Mouse (Mus musculus): ENCODE data around the gene AB124611. TPM values are rescaled to one million over a fixed set of nuclear protein-coding genes. Genes with fewer than 3 reads are reported as not detected.
A peak's percentile ranks its signal among the peaks of the same experiment; 100 is the strongest.

Gene AB124611
- polyA plus RNA-seq, 1 experiment from 2014 or later = 3.1 TPM

GRCm38 (mm10) chr9:21574012-21574801, 48.2 kb downstream of the AB124611 start:
- 88% methylated on average over 8 of the region's 8 CpGs for WGBS (ENCODE audit: insufficient replicate concordance)

GRCm38 (mm10) chr9:21575253-21575652, 49.3 kb downstream of the AB124611 start:
- 88% methylated on average over 10 of the region's 10 CpGs for WGBS (ENCODE audit: insufficient replicate concordance)
- Histone ChIP-seq H3K4me1 (no peaks in the 10 kb centered on the region), H3K27ac (no peak overlapping the region), H3K9me3 (replicated peaks) (no peaks in the 10 kb centered on the region), H3K9ac (no peak overlapping the region), H3K27me3 (replicated peaks) (no peaks in the 10 kb centered on the region), H3K4me2 (no peak overlapping the region), H3K4me3 (no peak overlapping the region), H3K36me3 (peaks cover 96% of the 10 kb centered on the region)
- ATAC-seq = no peak

More at GRCm38 (mm10) chr9:21574012-21574801, 48.2 kb downstream of the AB124611 start:
- no peak overlapping the region for H3K9ac ChIP-seq
- H3K4me2 ChIP-seq = no peak overlapping the region
- no peaks in the 10 kb centered on the region for H3K4me1 ChIP-seq
- H3K4me3 ChIP-seq = no peak overlapping the region
- H3K36me3 ChIP-seq = peaks cover 96% of the 10 kb centered on the region
- ATAC-seq = no peak
- H3K9me3 ChIP-seq (replicated peaks) = no peaks in the 10 kb centered on the region
- H3K27ac ChIP-seq = no peak overlapping the region
- no peaks in the 10 kb centered on the region for H3K27me3 ChIP-seq (replicated peaks)

GRCm38 (mm10) chr9:21576286-21576685, 50.3 kb downstream of the AB124611 start:
- ATAC-seq = no peak
- H3K9me3 ChIP-seq (replicated peaks) = no peaks in the 10 kb centered on the region
- H3K27me3 ChIP-seq (replicated peaks) = no peaks in the 10 kb centered on the region
- peaks cover 96% of the 10 kb centered on the region for H3K36me3 ChIP-seq
- no peak overlapping the region for H3K9ac ChIP-seq
- no peaks in the 10 kb centered on the region for H3K4me1 ChIP-seq
- no peak overlapping the region for H3K4me3 ChIP-seq
- no peak overlapping the region for H3K4me2 ChIP-seq
- 80% methylated on average over 1 of the region's 1 CpGs for WGBS (ENCODE audit: insufficient replicate concordance)
- H3K27ac ChIP-seq = no peak overlapping the region

- Histone ChIP-seq H3K9me3 (replicated peaks) (no peaks in the 10 kb centered on the region), H3K36me3 (peaks cover 96% of the 10 kb centered on the region), H3K4me2 (no peak overlapping the region), H3K4me3 (no peak overlapping the region), H3K9ac (no peak overlapping the region), H3K27me3 (replicated peaks) (no peaks in the 10 kb centered on the region), H3K4me1 (no peaks in the 10 kb centered on the region), H3K27ac (no peak overlapping the region)
- WGBS (ENCODE audit: insufficient replicate concordance) = 73% methylated on average over 3 of the region's 3 CpGs
- ATAC-seq = no peak
Observed at GRCm38 (mm10) chr9:21578226-21578625, 52.2 kb downstream of the AB124611 start.

GRCm38 (mm10) chr9:21585401-21585800, 59.4 kb downstream of the AB124611 start:
- no peak overlapping the region for H3K4me2 ChIP-seq
- H3K9ac ChIP-seq = no peak overlapping the region
- WGBS (ENCODE audit: insufficient replicate concordance) = 87% methylated on average over 1 of the region's 1 CpGs
- H3K4me1 ChIP-seq = no peaks in the 10 kb centered on the region
- no peak overlapping the region for H3K4me3 ChIP-seq
- no peaks in the 10 kb centered on the region for H3K27me3 ChIP-seq (replicated peaks)
- H3K27ac ChIP-seq = no peak overlapping the region
- peaks cover 98% of the 10 kb centered on the region for H3K36me3 ChIP-seq
- H3K9me3 ChIP-seq (replicated peaks) = no peaks in the 10 kb centered on the region
- no peak for ATAC-seq

GRCm38 (mm10) chr9:21587678-21588349, 61.8 kb downstream of the AB124611 start:
- no peak for ATAC-seq
- Histone ChIP-seq H3K27me3 (replicated peaks) (no peaks in the 10 kb centered on the region), H3K9me3 (replicated peaks) (no peaks in the 10 kb centered on the region)

GRCm38 (mm10) chr9:21588350-21588749, 62.4 kb downstream of the AB124611 start:
- H3K36me3 ChIP-seq = peaks cover 68% of the 10 kb centered on the region
- 84% methylated on average over 8 of the region's 8 CpGs for WGBS (ENCODE audit: insufficient replicate concordance)

More at GRCm38 (mm10) chr9:21587678-21588349, 61.8 kb downstream of the AB124611 start:
- Histone ChIP-seq H3K9ac (no peak overlapping the region), H3K4me2 (no peak overlapping the region), H3K27ac (no peak overlapping the region), H3K36me3 (peaks cover 73% of the 10 kb centered on the region), H3K4me3 (no peak overlapping the region), H3K4me1 (peaks cover 12% of the 10 kb centered on the region)
- WGBS (ENCODE audit: insufficient replicate concordance) = 86% methylated on average over 23 of the region's 23 CpGs

GRCm38 (mm10) chr9:21589538-21589937, 63.6 kb downstream of the AB124611 start:
- Histone ChIP-seq H3K9me3 (replicated peaks) (no peaks in the 10 kb centered on the region), H3K4me3 (no peak overlapping the region), H3K27me3 (replicated peaks) (no peaks in the 10 kb centered on the region), H3K4me1 (peaks cover 25% of the 10 kb centered on the region), H3K27ac (no peak overlapping the region), H3K4me2 (no peak overlapping the region), H3K36me3 (peaks cover 65% of the 10 kb centered on the region), H3K9ac (no peak overlapping the region)
- WGBS (ENCODE audit: insufficient replicate concordance) = 87% methylated on average over 5 of the region's 5 CpGs
- no peak for ATAC-seq

More at GRCm38 (mm10) chr9:21588350-21588749, 62.4 kb downstream of the AB124611 start:
- no peaks in the 10 kb centered on the region for H3K27me3 ChIP-seq (replicated peaks)
- no peak for ATAC-seq
- peak overlapping the region; percentile 46; the same call in 1 of the 2 replicates for H3K27ac ChIP-seq
- no peak overlapping the region for H3K4me2 ChIP-seq
- H3K9ac ChIP-seq = no peak overlapping the region
- peaks cover 13% of the 10 kb centered on the region for H3K4me1 ChIP-seq
- no peaks in the 10 kb centered on the region for H3K9me3 ChIP-seq (replicated peaks)
- H3K4me3 ChIP-seq = no peak overlapping the region

- Histone ChIP-seq H3K27ac (peak overlapping the region; percentile 81; the same call in 1 of the 2 replicates), H3K4me2 (peak overlapping the region; percentile 96), H3K9ac (no peak overlapping the region), H3K27me3 (replicated peaks) (no peaks in the 10 kb centered on the region), H3K4me3 (no peak overlapping the region; the same call in 1 of the 2 replicates), H3K4me1 (peaks cover 35% of the 10 kb centered on the region), H3K36me3 (peaks cover 65% of the 10 kb centered on the region), H3K9me3 (replicated peaks) (no peaks in the 10 kb centered on the region)
- ATAC-seq = no peak
- WGBS (ENCODE audit: insufficient replicate concordance) = 73% methylated on average over 6 of the region's 6 CpGs
Observed at GRCm38 (mm10) chr9:21591127-21591830, 65.3 kb downstream of the AB124611 start.

- 15% methylated on average over 17 of the region's 17 CpGs for WGBS (ENCODE audit: insufficient replicate concordance)
- H3K4me2 ChIP-seq = peak overlapping the region; percentile 96
- H3K9ac ChIP-seq = peak overlapping the region; percentile 91
- peaks cover 63% of the 10 kb centered on the region for H3K36me3 ChIP-seq
- H3K9me3 ChIP-seq (replicated peaks) = no peaks in the 10 kb centered on the region
- peak; percentile 46; the same call in 1 of the 2 replicates for ATAC-seq
- no peaks in the 10 kb centered on the region for H3K27me3 ChIP-seq (replicated peaks)
- peak overlapping the region; percentile 83 for H3K4me3 ChIP-seq
- peaks cover 35% of the 10 kb centered on the region for H3K4me1 ChIP-seq
- peak overlapping the region; percentile 81 for H3K27ac ChIP-seq
Observed at GRCm38 (mm10) chr9:21591831-21592702, 66.1 kb downstream of the AB124611 start.

- peak within 1 kb of the TSS; percentile 91 for H3K9ac ChIP-seq
- H3K9me3 ChIP-seq (replicated peaks) = no peaks in the 10 kb centered on the region
- ATAC-seq = peak; percentile 86
- H3K4me3 ChIP-seq = peak within 1 kb of the TSS; percentile 83
- H3K4me2 ChIP-seq = peak within 1 kb of the TSS; percentile 96
- H3K27me3 ChIP-seq (replicated peaks) = no peaks in the 10 kb centered on the region
- peak within 1 kb of the TSS; percentile 81 for H3K27ac ChIP-seq
- under 1% methylated on average over 30 of the region's 30 CpGs for WGBS (ENCODE audit: insufficient replicate concordance)
- peaks cover 35% of the 10 kb centered on the region for H3K4me1 ChIP-seq
- H3K36me3 ChIP-seq = peaks cover 56% of the 10 kb centered on the region
Observed at GRCm38 (mm10) chr9:21592703-21593121, 66.7 kb downstream of the AB124611 start, which contains the start of the genes Timm29 and Yipf2. Timm29 (plus strand) TSS chr9:21592722. Yipf2 (minus strand) TSS chr9:21592828.

Data from liver, embryonic 12.5 days (tissue).